Mouse (Mus musculus) forebrain, embryonic 16.5 days (tissue): ENCODE measurements around the gene Cmtm2b. TPM values are rescaled to one million over a fixed set of nuclear protein-coding genes. Genes with fewer than 3 reads are reported as not detected.

Experiments used
- ATAC-seq: fragments of 200-750 bp; cut with Nextera tagmentation; 2 replicates; pipeline ENCODE4 v1.8.0; 2017; ENCODE audit warnings: mild to moderate bottlenecking, moderate library complexity
- H3K27ac ChIP-seq: fragments of 300-500 bp; sonication (generic); 2 replicates; pipeline ENCODE4 v1.5.1; 2014; ENCODE audit warnings: low read length, control low read depth
- H3K27me3 ChIP-seq: fragments of 300-500 bp; sonication (generic); replicated peaks from 2 replicates; pipeline ENCODE4 v1.6.1; 2014; ENCODE audit warnings: low read length; ENCODE audit not compliant: control insufficient read depth, insufficient read depth
- H3K36me3 ChIP-seq: fragments of 300-500 bp; sonication (generic); 2 replicates; pipeline ENCODE4 v1.6.1; 2014; ENCODE audit not compliant: control insufficient read depth, insufficient read depth
- H3K4me1 ChIP-seq: fragments of 300-500 bp; sonication (generic); replicated peaks from 2 replicates; pipeline ENCODE4 v1.6.1; 2014; ENCODE audit warnings: low read length; ENCODE audit not compliant: control insufficient read depth, insufficient read depth
- H3K4me2 ChIP-seq: fragments of 300-500 bp; sonication (generic); 2 replicates; pipeline ENCODE4 v1.6.1; 2014; ENCODE audit warnings: mild to moderate bottlenecking, low read length, control low read depth
- H3K4me3 ChIP-seq: fragments of 300-500 bp; sonication (generic); replicated peaks from 2 replicates; pipeline ENCODE4 v1.5.1; 2014; ENCODE audit warnings: mild to moderate bottlenecking, low read length, control low read depth
- H3K9ac ChIP-seq: fragments of 300-500 bp; sonication (generic); replicated peaks from 2 replicates; pipeline ENCODE4 v1.6.1; 2014; ENCODE audit warnings: low read depth, low read length, control low read depth
- H3K9me3 ChIP-seq: fragments of 300-500 bp; sonication (generic); 2 replicates; pipeline ENCODE4 v1.6.1; 2016; ENCODE audit warnings: low read length; ENCODE audit not compliant: control insufficient read depth
- WGBS: fragments of 180-500 bp; shearing (Covaris S2); extraction: QIAGEN DNeasy Blood & Tissue Kit; methylation state at CpG from one replicate; pipeline ENCODE4 v1.1.7; 2014; 5-methylcytosine and 5-hydroxymethylcytosine counted together
- polyA plus RNA-seq: library from polyadenylated mRNA; unstranded; fragments of >200 nt; fragmentation: Nextera tagmentation; extraction: Ambion mirVana; gene quantifications from 2 replicates; pipeline ENCODE4 v1.2.1, GENCODE M21; 2015

Gene Cmtm2b
- polyA plus RNA-seq, 1 experiment from 2014 or later: not detected

GRCm38 (mm10) chr8:104373779-104374178 lies 51.7 kb downstream of the Cmtm2b start:
- no peak overlapping the region for H3K9ac ChIP-seq
- H3K27ac ChIP-seq: no peak overlapping the region
- H3K9me3 ChIP-seq: no peaks in the 10 kb centered on the region
- ATAC-seq: no peak
- 76% methylated on average over 11 of the region's 11 CpGs for WGBS
- H3K4me1 ChIP-seq: peaks cover 24% of the 10 kb centered on the region
- H3K4me3 ChIP-seq: no peak overlapping the region
- H3K36me3 ChIP-seq: no peaks in the 10 kb centered on the region
- H3K4me2 ChIP-seq: no peak overlapping the region
- no peaks in the 10 kb centered on the region for H3K27me3 ChIP-seq

- Histone ChIP-seq H3K9ac (no peak overlapping the region), H3K4me3 (no peak overlapping the region), H3K9me3 (no peaks in the 10 kb centered on the region), H3K27ac (no peak overlapping the region), H3K27me3 (no peaks in the 10 kb centered on the region), H3K36me3 (no peaks in the 10 kb centered on the region), H3K4me1 (peaks cover 24% of the 10 kb centered on the region), H3K4me2 (no peak overlapping the region)
- 65% methylated on average over 11 of the region's 11 CpGs for WGBS
- 0 out of 2 replicates have a peak, but pooled peaks have one; percentile 23 for ATAC-seq
These were observed 52.2 kb downstream of the Cmtm2b start for GRCm38 (mm10) chr8:104374269-104374668.

GRCm38 (mm10) chr8:104374864-104375846 lies 53.1 kb downstream of the Cmtm2b start:
- Histone ChIP-seq H3K36me3 (no peaks in the 10 kb centered on the region), H3K27me3 (no peaks in the 10 kb centered on the region), H3K4me1 (peaks cover 20% of the 10 kb centered on the region), H3K27ac (no peak overlapping the region), H3K4me2 (no peak overlapping the region), H3K4me3 (no peak overlapping the region), H3K9ac (no peak overlapping the region), H3K9me3 (no peaks in the 10 kb centered on the region)
- 35% methylated on average over 14 of the region's 14 CpGs for WGBS
- no peak for ATAC-seq

GRCm38 (mm10) chr8:104375959-104376358 lies 53.9 kb downstream of the Cmtm2b start:
- 49% methylated on average over 5 of the region's 5 CpGs for WGBS
- no peak for ATAC-seq
- no peak overlapping the region for H3K27ac ChIP-seq
- H3K9me3 ChIP-seq: no peaks in the 10 kb centered on the region
- no peaks in the 10 kb centered on the region for H3K27me3 ChIP-seq
- peaks cover 19% of the 10 kb centered on the region for H3K4me1 ChIP-seq
- no peaks in the 10 kb centered on the region for H3K36me3 ChIP-seq
- H3K4me2 ChIP-seq: no peak overlapping the region
- H3K9ac ChIP-seq: no peak overlapping the region
- H3K4me3 ChIP-seq: no peak overlapping the region

DNA sequence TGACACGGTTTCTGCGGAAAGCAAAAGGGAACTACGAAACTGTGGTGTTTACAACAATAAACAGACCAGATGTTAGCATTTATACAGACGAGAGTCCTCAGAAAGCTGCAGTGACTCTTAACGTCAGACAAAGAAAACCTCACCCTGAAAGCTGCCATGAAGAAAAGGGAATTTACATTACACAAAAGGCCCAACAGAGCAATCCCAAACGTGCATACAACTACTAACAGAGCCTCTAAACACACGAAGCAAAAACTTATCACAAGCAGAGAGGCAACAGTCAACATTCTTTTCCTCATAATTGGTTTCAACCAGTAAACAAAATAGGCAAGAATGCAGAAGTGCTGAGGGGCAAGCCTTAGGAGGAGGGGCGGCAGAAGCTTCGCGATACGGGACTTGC lies 54.6 kb downstream of the Cmtm2b start:
- Histone ChIP-seq H3K9ac (no peak overlapping the region), H3K27ac (no peak overlapping the region), H3K4me1 (peaks cover 19% of the 10 kb centered on the region), H3K27me3 (no peaks in the 10 kb centered on the region), H3K9me3 (no peaks in the 10 kb centered on the region), H3K4me2 (no peak overlapping the region), H3K36me3 (no peaks in the 10 kb centered on the region), H3K4me3 (no peak overlapping the region)
- no peak for ATAC-seq
- 23% methylated on average over 11 of the region's 11 CpGs for WGBS

- no peak overlapping the region for H3K27ac ChIP-seq
- peaks cover 24% of the 10 kb centered on the region for H3K4me1 ChIP-seq
- no peak overlapping the region for H3K4me2 ChIP-seq
- H3K9me3 ChIP-seq: no peaks in the 10 kb centered on the region
- no peak overlapping the region for H3K9ac ChIP-seq
- ATAC-seq: no peak
- H3K36me3 ChIP-seq: no peaks in the 10 kb centered on the region
- WGBS: 67% methylated on average over 10 of the region's 10 CpGs
- no peak overlapping the region for H3K4me3 ChIP-seq
- H3K27me3 ChIP-seq: no peaks in the 10 kb centered on the region
These were observed 57.3 kb downstream of the Cmtm2b start for GRCm38 (mm10) chr8:104379301-104379836.

DNA sequence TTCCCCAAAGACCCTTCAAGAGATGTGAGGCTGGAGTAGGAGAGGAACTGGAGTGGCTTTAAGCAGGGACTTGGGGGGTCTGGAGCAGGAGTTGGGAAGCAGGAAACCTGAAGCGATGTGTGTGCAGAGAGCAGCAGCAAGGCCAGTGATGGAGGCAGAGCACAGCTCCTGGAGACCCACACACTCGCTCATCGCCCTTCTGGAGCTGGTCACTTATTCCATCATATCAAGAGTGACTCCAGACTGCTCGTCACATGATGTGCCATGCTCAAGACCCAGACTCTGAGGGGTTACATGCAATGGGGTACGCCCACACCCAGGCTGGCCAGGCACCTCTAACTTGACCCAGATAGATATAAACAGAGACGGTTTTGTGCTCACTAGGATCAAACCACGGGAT lies 58.2 kb downstream of the Cmtm2b start:
- Histone ChIP-seq H3K9ac (no peak overlapping the region), H3K4me1 (peaks cover 17% of the 10 kb centered on the region), H3K27me3 (no peaks in the 10 kb centered on the region), H3K27ac (no peak overlapping the region), H3K4me2 (no peak overlapping the region), H3K9me3 (no peaks in the 10 kb centered on the region), H3K4me3 (no peak overlapping the region), H3K36me3 (no peaks in the 10 kb centered on the region)
- 92% methylated on average over 7 of the region's 7 CpGs for WGBS
- no peak for ATAC-seq

Other genes with a start within 250 kb of the Cmtm2b start
- 9.2 and 12.6 TPM in 2 replicates for gene Cdh5, start 220.6 kb upstream of the Cmtm2b start, polyA plus RNA-seq
- 2.4 and 3.1 TPM in 2 replicates for gene Bean1, start 151.8 kb upstream of the Cmtm2b start, polyA plus RNA-seq
- gene Tk2, start 73.7 kb upstream of the Cmtm2b start, polyA plus RNA-seq: 51.7 and 54.3 TPM in 2 replicates
- 36.0 and 36.3 TPM in 2 replicates for gene Cklf, start 71.4 kb upstream of the Cmtm2b start, polyA plus RNA-seq
- gene Cmtm2a, start 29.0 kb upstream of the Cmtm2b start, polyA plus RNA-seq: not detected in 2 replicates
- not detected in 2 replicates for gene Gm45711, start 12.1 kb upstream of the Cmtm2b start, polyA plus RNA-seq
- gene Cmtm1, start 12.1 kb upstream of the Cmtm2b start, polyA plus RNA-seq: not detected in 2 replicates
- not detected in 2 replicates for gene Gm11020, start 663 bp upstream of the Cmtm2b start, polyA plus RNA-seq
- gene Cmtm3, start 17.2 kb downstream of the Cmtm2b start, polyA plus RNA-seq: 34.0 and 39.6 TPM in 2 replicates
- gene Cmtm4, start 73.6 kb downstream of the Cmtm2b start, polyA plus RNA-seq: 2.8 and 3.2 TPM in 2 replicates
- gene Dync1li2, start 120.8 kb downstream of the Cmtm2b start, polyA plus RNA-seq: 139 and 143 TPM in 2 replicates
- 0.16 and 0.25 TPM in 2 replicates for gene Terb1, start 187.7 kb downstream of the Cmtm2b start, polyA plus RNA-seq
- gene Nae1, start 212.4 kb downstream of the Cmtm2b start, polyA plus RNA-seq: 122 and 131 TPM in 2 replicates
- 1.6 and 1.9 TPM in 2 replicates for gene Car7, start 212.5 kb downstream of the Cmtm2b start, polyA plus RNA-seq